Mouse (Mus musculus): Measurements from ENCODE around the gene Aurkc. TPM values are rescaled to one million over a fixed set of nuclear protein-coding genes. Genes with fewer than 3 reads are reported as not detected.
"Not testable (repeated sequence)": the region's sequence is repeated elsewhere in the genome, so short reads cannot be mapped to it uniquely, and the experiment has no call there.

The Aurkc gene
- polyA plus RNA-seq (2015; fragmentation: Nextera tagmentation; extraction: Ambion mirVana): not detected in 2 replicates

DNA sequence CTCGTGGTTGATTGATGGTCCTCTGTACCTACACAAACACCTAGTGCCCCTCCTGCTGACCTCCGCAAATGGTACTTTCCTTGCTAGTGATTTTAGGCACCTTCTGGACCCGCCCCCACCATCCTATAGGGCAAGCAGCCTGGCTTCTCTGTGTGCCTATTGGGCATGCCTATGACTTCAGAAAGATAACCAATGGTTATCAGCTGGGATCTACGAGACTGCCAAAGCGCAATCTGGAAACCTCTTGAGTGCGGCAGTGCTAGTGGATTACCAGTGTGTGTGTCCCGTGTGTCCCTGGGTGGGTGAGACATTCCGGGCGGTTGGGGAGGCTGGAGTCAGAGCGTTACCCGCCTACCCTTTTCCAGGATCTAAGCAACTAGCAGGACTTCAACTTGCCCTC lies at the start of gene Aurkc:
Gene Aurkc, plus strand, starts transcription at position 50 of the 400 bp plus-strand sequence.
- not testable (repeated sequence) for H3K36me3 ChIP-seq (ENCODE audit: control insufficient read depth, insufficient read depth, low read length); H3K4me3 ChIP-seq (ENCODE audit: low read length); H3K27me3 ChIP-seq (ENCODE audit: control insufficient read depth, insufficient read depth, low read depth, low read length); H3K9ac ChIP-seq (ENCODE audit: low read length); H3K4me2 ChIP-seq (ENCODE audit: low read depth, low read length); H3K27ac ChIP-seq (ENCODE audit: low read length); ATAC-seq (ENCODE audit: low read depth); H3K4me1 ChIP-seq (replicated peaks; ENCODE audit: control insufficient read depth, insufficient read depth, low read length); H3K9me3 ChIP-seq (ENCODE audit: control insufficient read depth, low read length)
- WGBS: 60% methylated on average over 11 of the region's 11 CpGs

DNA sequence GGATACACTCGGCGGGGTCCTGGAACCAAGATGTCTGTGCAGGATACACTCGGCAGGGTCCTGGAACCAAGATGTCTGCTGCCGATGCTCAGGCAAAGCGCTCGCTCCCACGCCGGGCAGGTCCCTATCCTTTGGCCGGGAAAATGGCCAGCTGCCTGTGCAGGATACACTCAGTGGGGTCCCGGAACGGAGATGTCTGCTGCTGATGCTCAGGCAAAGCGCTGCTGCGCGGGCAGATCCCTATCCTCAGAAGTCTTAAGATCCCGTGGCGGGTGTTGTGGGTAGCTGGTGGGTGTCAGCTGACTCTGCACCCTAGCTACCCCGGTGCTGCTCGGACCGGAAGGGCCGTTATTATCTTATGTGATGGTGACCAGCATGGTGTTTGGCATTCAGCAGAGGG lies 47.0 kb upstream of the Aurkc start:
- H3K36me3 ChIP-seq (ENCODE audit: control insufficient read depth, insufficient read depth, low read length); ATAC-seq (ENCODE audit: low read depth); H3K27ac ChIP-seq (ENCODE audit: low read length); H3K9me3 ChIP-seq (ENCODE audit: control insufficient read depth, low read length); H3K4me1 ChIP-seq (replicated peaks; ENCODE audit: control insufficient read depth, insufficient read depth, low read length); H3K4me2 ChIP-seq (ENCODE audit: low read depth, low read length); H3K27me3 ChIP-seq (ENCODE audit: control insufficient read depth, insufficient read depth, low read depth, low read length); H3K9ac ChIP-seq (ENCODE audit: low read length); H3K4me3 ChIP-seq (ENCODE audit: low read length): not testable (repeated sequence)
- WGBS: 92% methylated on average over 18 of the region's 20 CpGs

DNA sequence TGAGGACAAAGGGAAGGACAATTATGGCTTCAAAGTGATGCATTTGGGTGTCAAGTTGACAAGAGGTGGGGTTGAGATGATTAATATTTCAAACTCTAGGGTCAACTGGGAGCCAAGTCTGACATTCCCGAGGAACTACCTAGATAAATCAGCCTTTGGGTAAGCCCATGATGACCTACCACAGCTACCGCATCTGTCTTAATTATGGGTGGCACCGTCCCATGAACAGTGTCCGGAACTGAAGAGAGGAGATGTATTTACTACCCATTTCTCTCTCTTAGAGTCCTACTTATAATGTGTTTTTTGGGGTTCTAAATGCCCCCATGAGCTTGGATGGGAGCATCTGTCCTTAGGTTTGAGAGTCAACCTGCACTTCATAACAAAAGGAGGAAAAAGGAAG lies 38.5 kb upstream of the Aurkc start:
- Histone ChIP-seq H3K9ac (ENCODE audit: low read length) (no peak overlapping the region), H3K9me3 (ENCODE audit: control insufficient read depth, low read length) (no peaks in the 10 kb centered on the region), H3K27me3 (ENCODE audit: control insufficient read depth, insufficient read depth, low read depth, low read length) (no peaks in the 10 kb centered on the region), H3K4me1 (replicated peaks; ENCODE audit: control insufficient read depth, insufficient read depth, low read length) (no peaks in the 10 kb centered on the region), H3K4me2 (ENCODE audit: low read depth, low read length) (no peak overlapping the region), H3K4me3 (ENCODE audit: low read length) (no peak overlapping the region), H3K36me3 (ENCODE audit: control insufficient read depth, insufficient read depth, low read length) (no peaks in the 10 kb centered on the region), H3K27ac (ENCODE audit: low read length) (no peak overlapping the region)
- 67% methylated on average over 4 of the region's 4 CpGs for WGBS
- no peak for ATAC-seq (ENCODE audit: low read depth)

DNA sequence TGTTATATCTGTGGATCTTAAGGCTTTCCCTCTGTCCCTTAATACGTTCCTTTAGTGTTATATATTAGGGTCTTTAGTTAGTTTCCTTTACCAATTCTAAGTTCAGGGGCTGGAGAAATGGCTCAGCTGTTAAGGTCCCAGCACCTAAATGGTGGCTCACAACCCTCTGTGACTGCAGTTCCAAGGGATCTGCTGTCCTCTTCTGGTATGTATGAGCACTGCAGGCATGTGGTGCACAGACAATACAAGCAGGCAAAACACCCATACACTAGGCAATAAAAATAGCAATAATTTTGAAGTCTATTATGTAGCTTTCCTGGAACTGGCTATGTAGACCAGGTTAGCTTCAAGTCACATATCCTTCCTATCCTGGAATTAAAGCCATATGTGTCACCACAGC lies 36.5 kb upstream of the Aurkc start:
- no peak overlapping the region for H3K9ac ChIP-seq (ENCODE audit: low read length)
- H3K36me3 ChIP-seq (ENCODE audit: control insufficient read depth, insufficient read depth, low read length): no peaks in the 10 kb centered on the region
- no peak overlapping the region for H3K4me3 ChIP-seq (ENCODE audit: low read length)
- H3K4me1 ChIP-seq (replicated peaks; ENCODE audit: control insufficient read depth, insufficient read depth, low read length): no peaks in the 10 kb centered on the region
- no peak overlapping the region for H3K27ac ChIP-seq (ENCODE audit: low read length)
- no peaks in the 10 kb centered on the region for H3K9me3 ChIP-seq (ENCODE audit: control insufficient read depth, low read length)
- no peaks in the 10 kb centered on the region for H3K27me3 ChIP-seq (ENCODE audit: control insufficient read depth, insufficient read depth, low read depth, low read length)
- ATAC-seq (ENCODE audit: low read depth): no peak
- 89% methylated on average over 1 of the region's 1 CpGs for WGBS
- H3K4me2 ChIP-seq (ENCODE audit: low read depth, low read length): no peak overlapping the region

DNA sequence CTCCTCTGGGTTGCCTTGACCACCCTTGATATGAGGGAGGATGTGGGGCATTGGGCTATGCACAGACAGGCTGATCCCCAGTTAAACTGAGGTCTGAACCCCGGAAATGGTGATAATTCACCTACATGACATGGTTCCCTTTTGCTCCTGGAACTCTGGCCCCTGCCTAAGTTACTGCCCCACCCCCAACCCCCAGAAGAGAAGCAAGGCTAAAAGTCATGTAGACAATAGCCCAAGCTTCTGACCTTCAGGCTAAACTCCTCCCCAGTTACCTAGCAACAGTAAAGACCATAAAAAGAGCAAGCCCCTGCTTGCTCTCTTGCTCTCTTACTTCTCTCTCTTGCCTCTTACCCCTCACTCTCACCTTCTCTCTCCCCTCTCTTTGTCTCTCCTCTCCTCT lies 21.5 kb upstream of the Aurkc start:
- no peak overlapping the region for H3K9ac ChIP-seq (ENCODE audit: low read length)
- 83% methylated on average over 1 of the region's 1 CpGs for WGBS
- no peaks in the 10 kb centered on the region for H3K27me3 ChIP-seq (ENCODE audit: control insufficient read depth, insufficient read depth, low read depth, low read length)
- no peaks in the 10 kb centered on the region for H3K4me1 ChIP-seq (replicated peaks; ENCODE audit: control insufficient read depth, insufficient read depth, low read length)
- no peak overlapping the region for H3K4me2 ChIP-seq (ENCODE audit: low read depth, low read length)
- no peaks in the 10 kb centered on the region for H3K36me3 ChIP-seq (ENCODE audit: control insufficient read depth, insufficient read depth, low read length)
- H3K27ac ChIP-seq (ENCODE audit: low read length): no peak overlapping the region
- no peaks in the 10 kb centered on the region for H3K9me3 ChIP-seq (ENCODE audit: control insufficient read depth, low read length)
- ATAC-seq (ENCODE audit: low read depth): no peak
- no peak overlapping the region for H3K4me3 ChIP-seq (ENCODE audit: low read length)

DNA sequence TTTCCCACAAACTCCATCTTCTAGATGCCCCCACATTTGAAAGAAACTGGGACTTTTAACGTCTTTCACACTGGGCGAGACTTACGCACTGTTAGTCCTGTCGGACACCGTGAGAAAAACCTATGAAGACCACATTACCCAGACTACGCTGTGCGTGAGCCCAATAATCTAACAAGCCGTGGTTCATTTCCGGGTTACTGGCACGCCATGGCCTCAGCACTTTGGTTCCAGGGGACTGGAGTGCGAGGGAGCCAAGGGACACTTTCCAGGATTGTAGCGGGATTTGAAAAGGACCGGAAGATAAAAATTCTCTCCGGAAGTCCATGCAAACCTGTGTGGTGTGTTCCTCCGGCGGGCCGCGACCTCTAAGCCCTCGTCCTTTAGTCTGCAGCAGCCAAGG lies 18.2 kb upstream of the Aurkc start:
- Histone ChIP-seq H3K27me3 (ENCODE audit: control insufficient read depth, insufficient read depth, low read depth, low read length) (no peaks in the 10 kb centered on the region), H3K9me3 (ENCODE audit: control insufficient read depth, low read length) (no peaks in the 10 kb centered on the region), H3K36me3 (ENCODE audit: control insufficient read depth, insufficient read depth, low read length) (no peaks in the 10 kb centered on the region), H3K9ac (ENCODE audit: low read length) (no peak overlapping the region), H3K4me2 (ENCODE audit: low read depth, low read length) (no peak overlapping the region), H3K4me1 (replicated peaks; ENCODE audit: control insufficient read depth, insufficient read depth, low read length) (no peaks in the 10 kb centered on the region), H3K4me3 (ENCODE audit: low read length) (no peak overlapping the region), H3K27ac (ENCODE audit: low read length) (no peak overlapping the region)
- WGBS: 89% methylated on average over 19 of the region's 19 CpGs
- no peak for ATAC-seq (ENCODE audit: low read depth)

DNA sequence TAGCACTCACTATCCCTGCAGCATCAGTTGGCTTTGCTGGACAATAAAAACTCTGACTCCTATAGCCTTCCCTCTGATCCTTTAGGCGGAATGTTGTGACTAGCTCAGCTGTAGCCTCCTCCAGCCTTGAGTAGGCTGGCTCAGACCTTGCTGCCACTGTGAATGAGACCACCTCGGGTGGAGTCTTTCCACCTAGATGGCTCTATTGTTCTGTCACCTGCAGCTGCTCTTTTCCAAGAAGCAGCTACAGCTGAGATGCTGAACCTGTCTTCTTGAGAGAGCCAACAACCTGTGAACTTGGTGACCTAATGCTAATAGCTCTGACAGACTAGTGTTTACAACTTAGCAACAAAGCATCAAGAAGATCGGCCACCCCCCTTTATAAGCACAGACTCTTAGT lies 3.8 kb downstream of the Aurkc start:
- 46% methylated on average over 3 of the region's 3 CpGs for WGBS
- H3K4me1 ChIP-seq (replicated peaks; ENCODE audit: control insufficient read depth, insufficient read depth, low read length); H3K9me3 ChIP-seq (ENCODE audit: control insufficient read depth, low read length); ATAC-seq (ENCODE audit: low read depth); H3K4me2 ChIP-seq (ENCODE audit: low read depth, low read length); H3K9ac ChIP-seq (ENCODE audit: low read length); H3K4me3 ChIP-seq (ENCODE audit: low read length); H3K27ac ChIP-seq (ENCODE audit: low read length); H3K36me3 ChIP-seq (ENCODE audit: control insufficient read depth, insufficient read depth, low read length); H3K27me3 ChIP-seq (ENCODE audit: control insufficient read depth, insufficient read depth, low read depth, low read length): not testable (repeated sequence)

DNA sequence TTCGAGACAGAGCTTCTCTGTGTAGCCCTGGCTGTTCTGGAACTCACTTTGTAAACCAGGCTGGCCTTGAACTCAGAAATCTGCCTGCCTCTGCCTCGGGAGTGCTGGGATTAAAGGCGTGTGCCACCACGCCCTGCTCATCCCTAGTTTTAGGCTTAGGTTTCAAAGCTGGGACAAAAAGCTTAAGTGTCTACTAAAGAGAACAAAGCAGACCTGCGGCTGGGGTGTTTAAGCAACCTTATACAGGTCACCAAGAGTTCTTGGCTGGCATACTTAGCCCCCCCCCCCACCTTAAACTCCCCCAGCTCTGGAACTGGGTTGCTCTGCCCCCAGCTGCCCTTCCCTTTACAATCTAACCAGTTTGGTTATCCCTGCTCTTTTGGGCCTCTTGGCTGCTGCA lies 10.3 kb downstream of the Aurkc start:
- not testable (repeated sequence) for H3K36me3 ChIP-seq (ENCODE audit: control insufficient read depth, insufficient read depth, low read length); H3K4me3 ChIP-seq (ENCODE audit: low read length); ATAC-seq (ENCODE audit: low read depth); H3K27me3 ChIP-seq (ENCODE audit: control insufficient read depth, insufficient read depth, low read depth, low read length); H3K4me1 ChIP-seq (replicated peaks; ENCODE audit: control insufficient read depth, insufficient read depth, low read length); H3K9me3 ChIP-seq (ENCODE audit: control insufficient read depth, low read length); H3K27ac ChIP-seq (ENCODE audit: low read length); H3K9ac ChIP-seq (ENCODE audit: low read length); H3K4me2 ChIP-seq (ENCODE audit: low read depth, low read length)
- WGBS: 64% methylated on average over 5 of the region's 5 CpGs

DNA sequence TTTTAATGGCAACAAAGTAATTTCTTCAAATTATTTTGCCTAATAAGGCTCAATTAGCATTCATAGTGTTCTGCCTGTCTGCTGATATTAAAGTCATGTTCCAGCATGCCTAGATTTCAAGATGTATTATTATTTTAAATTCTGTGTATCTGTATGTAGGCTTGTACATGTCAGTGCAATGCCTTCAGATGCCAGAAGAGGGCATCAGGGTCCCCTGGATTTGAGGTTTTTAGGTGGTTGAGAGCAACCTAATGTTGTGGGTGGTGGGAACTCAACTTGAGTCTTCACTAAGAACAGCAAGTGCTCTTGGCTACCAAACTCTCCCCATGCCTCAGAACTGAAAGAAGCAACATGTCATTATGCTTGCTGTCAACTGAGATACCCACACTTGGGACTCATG lies 32.3 kb downstream of the Aurkc start:
- no peak overlapping the region for H3K4me2 ChIP-seq (ENCODE audit: low read depth, low read length)
- H3K27me3 ChIP-seq (ENCODE audit: control insufficient read depth, insufficient read depth, low read depth, low read length): no peaks in the 10 kb centered on the region
- H3K27ac ChIP-seq (ENCODE audit: low read length): no peak overlapping the region
- H3K4me1 ChIP-seq (replicated peaks; ENCODE audit: control insufficient read depth, insufficient read depth, low read length): no peaks in the 10 kb centered on the region
- H3K9ac ChIP-seq (ENCODE audit: low read length): no peak overlapping the region
- no peak overlapping the region for H3K4me3 ChIP-seq (ENCODE audit: low read length)
- no peak for ATAC-seq (ENCODE audit: low read depth)
- peaks cover 6% of the 10 kb centered on the region; the same call in 1 of the 2 replicates for H3K9me3 ChIP-seq (ENCODE audit: control insufficient read depth, low read length)
- no peaks in the 10 kb centered on the region for H3K36me3 ChIP-seq (ENCODE audit: control insufficient read depth, insufficient read depth, low read length)

DNA sequence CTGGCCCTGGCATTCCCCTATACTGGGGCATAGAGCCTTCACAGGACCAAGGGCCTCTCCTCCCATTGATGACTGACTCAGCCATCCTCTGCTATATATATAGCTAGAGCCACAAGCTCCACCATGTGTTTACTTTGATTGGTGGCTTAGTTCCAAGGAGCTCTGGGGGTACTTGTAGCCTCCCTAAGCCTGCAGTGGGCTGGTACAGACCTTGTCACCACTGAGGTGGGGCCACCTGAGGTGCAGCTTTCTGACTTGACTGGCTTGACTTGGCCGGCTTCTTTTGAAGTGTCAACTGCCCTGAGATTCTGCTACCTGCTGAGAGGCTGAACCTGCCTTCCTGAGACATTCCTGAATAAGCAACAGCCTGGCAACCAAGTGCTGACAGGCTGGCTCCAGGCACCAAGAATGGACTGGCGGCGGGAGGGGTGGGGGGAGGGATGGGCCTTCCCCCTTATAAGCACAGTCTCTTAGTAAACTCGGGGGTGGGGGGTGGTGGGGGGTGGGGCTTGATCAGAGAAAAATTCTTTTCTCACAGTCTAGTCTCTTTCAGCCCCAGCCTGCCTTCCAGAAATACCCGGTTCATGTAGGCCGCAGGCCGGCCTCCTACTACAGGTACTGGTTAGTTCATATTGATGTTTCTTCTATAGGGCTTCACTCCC lies 54.7 kb downstream of the Aurkc start:
- not testable (repeated sequence) for H3K36me3 ChIP-seq (ENCODE audit: control insufficient read depth, insufficient read depth, low read length); H3K27me3 ChIP-seq (ENCODE audit: control insufficient read depth, insufficient read depth, low read depth, low read length); H3K9ac ChIP-seq (ENCODE audit: low read length); H3K4me3 ChIP-seq (ENCODE audit: low read length); H3K27ac ChIP-seq (ENCODE audit: low read length); H3K4me1 ChIP-seq (replicated peaks; ENCODE audit: control insufficient read depth, insufficient read depth, low read length); H3K9me3 ChIP-seq (ENCODE audit: control insufficient read depth, low read length); H3K4me2 ChIP-seq (ENCODE audit: low read depth, low read length)
- peak; percentile 74 for ATAC-seq (ENCODE audit: low read depth)
- WGBS: 41% methylated on average over 7 of the region's 7 CpGs

Data from lung, embryonic 16.5 days (tissue).